Mouse (Mus musculus): ENCODE data around the gene Tex11. TPM values are rescaled to one million over a fixed set of nuclear protein-coding genes. Genes with fewer than 3 reads are reported as not detected.

The Tex11 gene
- polyA plus RNA-seq, 1 experiment from 2014 or later, result 0.06 TPM

DNA sequence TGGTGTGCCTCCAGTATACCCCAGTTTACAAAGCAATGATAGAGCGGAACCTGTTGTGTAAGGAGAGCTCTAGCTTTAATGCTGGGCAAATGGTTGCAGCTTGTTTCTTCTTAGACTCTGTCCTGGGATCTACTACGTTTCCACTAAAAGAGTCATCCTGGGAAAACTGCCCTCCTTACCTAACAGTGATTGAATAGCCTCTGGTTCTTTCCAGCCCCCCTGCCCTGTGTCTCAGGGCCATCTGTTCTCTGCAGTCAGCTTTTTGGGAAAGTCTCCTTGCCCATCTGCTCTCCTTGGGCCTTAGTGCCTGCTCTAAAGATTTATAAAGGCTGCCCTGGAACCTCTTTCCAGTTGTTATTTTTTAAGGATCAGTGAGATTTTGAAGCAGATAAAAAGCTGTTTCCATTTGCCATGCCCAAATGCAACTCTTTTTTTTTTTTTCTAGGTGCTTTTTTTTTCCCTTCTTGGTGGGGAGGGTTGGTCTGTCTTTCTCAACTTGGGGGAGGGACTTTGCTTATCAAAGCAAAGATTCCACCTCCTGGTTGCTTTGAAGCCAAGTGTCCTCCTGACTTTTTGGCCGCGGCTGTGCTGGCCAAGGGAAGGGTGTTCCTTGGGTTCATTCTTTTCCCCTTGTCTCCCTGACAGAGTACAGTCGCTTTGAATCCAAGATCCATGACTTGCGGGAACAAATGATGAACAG lies 263.3 kb downstream of the Tex11 start:
- Histone ChIP-seq H3K27ac (ENCODE audit: low read length) (no peak overlapping the region), H3K27me3 (replicated peaks; ENCODE audit: control insufficient read depth, insufficient read depth, low read length) (no peaks in the 10 kb centered on the region; the same call in 1 of the 2 replicates), H3K4me3 (replicated peaks; ENCODE audit: low read length) (no peak overlapping the region), H3K4me2 (ENCODE audit: low read length) (no peak overlapping the region), H3K9me3 (ENCODE audit: control insufficient read depth, low read length) (no peaks in the 10 kb centered on the region), H3K4me1 (replicated peaks; ENCODE audit: control insufficient read depth, insufficient read depth, low read length) (peaks cover 3% of the 10 kb centered on the region; the same call in 1 of the 2 replicates), H3K36me3 (ENCODE audit: control insufficient read depth, insufficient read depth) (no peaks in the 10 kb centered on the region), H3K9ac (replicated peaks; ENCODE audit: low read depth, low read length) (no peak overlapping the region)
- ATAC-seq, result no peak
- WGBS, result 86% methylated on average over 6 of the region's 6 CpGs

DNA sequence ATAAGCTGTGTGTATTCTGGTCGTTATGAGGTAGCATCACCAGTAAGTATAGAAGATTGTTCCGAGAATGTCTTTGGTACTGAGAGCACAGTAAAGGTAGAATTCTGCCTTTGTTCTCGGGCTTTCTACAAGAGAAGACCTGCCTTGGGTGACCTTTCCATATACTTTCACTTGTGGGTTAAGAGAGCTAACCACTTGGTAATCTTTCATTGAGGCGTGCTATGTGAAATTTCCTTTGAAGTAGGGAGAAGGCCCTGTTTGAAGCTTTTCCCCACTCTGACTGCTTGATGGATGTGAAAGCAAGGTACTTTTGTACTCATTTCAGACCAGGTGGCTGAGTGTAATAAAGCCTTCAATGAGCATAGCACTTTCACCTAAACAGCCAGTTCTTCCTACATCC lies 270.1 kb downstream of the Tex11 start:
- 83% methylated on average over 4 of the region's 4 CpGs for WGBS
- Histone ChIP-seq H3K4me2 (ENCODE audit: low read length) (no peak overlapping the region), H3K36me3 (ENCODE audit: control insufficient read depth, insufficient read depth) (no peaks in the 10 kb centered on the region), H3K27ac (ENCODE audit: low read length) (no peak overlapping the region), H3K4me1 (replicated peaks; ENCODE audit: control insufficient read depth, insufficient read depth, low read length) (no peaks in the 10 kb centered on the region), H3K4me3 (replicated peaks; ENCODE audit: low read length) (no peak overlapping the region), H3K27me3 (replicated peaks; ENCODE audit: control insufficient read depth, insufficient read depth, low read length) (no peaks in the 10 kb centered on the region), H3K9me3 (ENCODE audit: control insufficient read depth, low read length) (no peaks in the 10 kb centered on the region), H3K9ac (replicated peaks; ENCODE audit: low read depth, low read length) (no peak overlapping the region)
- no peak for ATAC-seq

Other genes starting within 250 kb of the Tex11 start
- 2.1 and 5.1 TPM in 2 replicates for gene Slc7a3, start 26.4 kb upstream of the Tex11 start, polyA plus RNA-seq (2015; fragmentation: Nextera tagmentation; extraction: Ambion mirVana)
- gene Snx12, start 162.9 kb upstream of the Tex11 start, polyA plus RNA-seq (2015; fragmentation: Nextera tagmentation; extraction: Ambion mirVana), result 49.4 and 52.5 TPM in 2 replicates
- gene Foxo4, start 194.9 kb upstream of the Tex11 start, polyA plus RNA-seq (2015; fragmentation: Nextera tagmentation; extraction: Ambion mirVana), result 0.73 and 1.0 TPM in 2 replicates
- gene Gm614, start 204.3 kb upstream of the Tex11 start, polyA plus RNA-seq (2015; fragmentation: Nextera tagmentation; extraction: Ambion mirVana), result not detected in 2 replicates
- gene Il2rg, start 208.6 kb upstream of the Tex11 start, polyA plus RNA-seq (2015; fragmentation: Nextera tagmentation; extraction: Ambion mirVana), result 4.4 and 6.2 TPM in 2 replicates
- not detected in 2 replicates for gene Gm20489, start 209.4 kb upstream of the Tex11 start, polyA plus RNA-seq (2015; fragmentation: Nextera tagmentation; extraction: Ambion mirVana)
- 22.9 and 26.9 TPM in 2 replicates for gene Med12, start 214.4 kb upstream of the Tex11 start, polyA plus RNA-seq (2015; fragmentation: Nextera tagmentation; extraction: Ambion mirVana)
- 65.5 and 72.3 TPM in 2 replicates for gene Nlgn3, start 239.5 kb upstream of the Tex11 start, polyA plus RNA-seq (2015; fragmentation: Nextera tagmentation; extraction: Ambion mirVana)